Mouse (Mus musculus) embryonic facial prominence, embryonic 14.5 days (tissue): ENCODE measurements around the gene Cacng1. TPM values are rescaled to one million over a fixed set of nuclear protein-coding genes. Genes with fewer than 3 reads are reported as not detected.

Experiments
- ATAC-seq: fragments of 200-750 bp; cut with Nextera tagmentation; 2 replicates; pipeline ENCODE4 v1.8.0; 2017; ENCODE audit warnings: low read depth, moderate number of reproducible peaks, moderate TSS enrichment
- DNase-seq: peaks from one replicate; pipeline ENCODE4 v3.0.0-alpha.2; 2015; ENCODE audit warnings: low spot score
- H3K27ac ChIP-seq: fragments of 300-500 bp; sonication (generic); replicated peaks from 2 replicates; pipeline ENCODE4 v1.5.1; 2014; ENCODE audit warnings: low read depth, mild to moderate bottlenecking, low read length, moderate library complexity
- H3K27me3 ChIP-seq: fragments of 300-500 bp; sonication (generic); replicated peaks from 2 replicates; pipeline ENCODE4 v1.6.1; 2014; ENCODE audit warnings: low read length; ENCODE audit not compliant: control insufficient read depth, insufficient read depth
- H3K36me3 ChIP-seq: fragments of 300-500 bp; sonication (generic); 2 replicates; pipeline ENCODE4 v1.6.1; 2014; ENCODE audit warnings: low read length, mixed read lengths; ENCODE audit not compliant: control insufficient read depth, insufficient read depth
- H3K4me1 ChIP-seq: fragments of 300-500 bp; sonication (generic); 2 replicates; pipeline ENCODE4 v1.6.1; 2014; ENCODE audit warnings: antibody characterized with exemption, low read length; ENCODE audit not compliant: control insufficient read depth, insufficient read depth
- H3K4me2 ChIP-seq: fragments of 300-500 bp; sonication (generic); 2 replicates; pipeline ENCODE4 v1.6.1; 2014; ENCODE audit warnings: low read depth, mild to moderate bottlenecking, low read length, moderate library complexity, mixed read lengths
- H3K4me3 ChIP-seq: fragments of 300-500 bp; sonication (generic); 2 replicates; pipeline ENCODE4 v1.5.1; 2014; ENCODE audit warnings: low read depth, mild to moderate bottlenecking, low read length
- H3K9ac ChIP-seq: fragments of 300-500 bp; sonication (generic); 2 replicates; pipeline ENCODE4 v1.6.1; 2014; ENCODE audit warnings: low read depth, mild to moderate bottlenecking, low read length, moderate library complexity, mixed read lengths
- H3K9me3 ChIP-seq: fragments of 300-500 bp; sonication (generic); 2 replicates; pipeline ENCODE4 v1.6.1; 2016; ENCODE audit warnings: low read length; ENCODE audit not compliant: control insufficient read depth
- WGBS: fragments of 180-500 bp; shearing (Covaris S2); extraction: QIAGEN DNeasy Blood & Tissue Kit; methylation state at CpG from one replicate; pipeline ENCODE4 v1.1.7; 2014; 5-methylcytosine and 5-hydroxymethylcytosine counted together
- polyA plus RNA-seq: library from polyadenylated mRNA; unstranded; fragments of >200 nt; fragmentation: Nextera tagmentation; extraction: Ambion mirVana; gene quantifications from 2 replicates; pipeline ENCODE4 v1.2.1, GENCODE M21; 2014

The Cacng1 gene
- polyA plus RNA-seq = 23.5 and 41.8 TPM in 2 replicates

DNA sequence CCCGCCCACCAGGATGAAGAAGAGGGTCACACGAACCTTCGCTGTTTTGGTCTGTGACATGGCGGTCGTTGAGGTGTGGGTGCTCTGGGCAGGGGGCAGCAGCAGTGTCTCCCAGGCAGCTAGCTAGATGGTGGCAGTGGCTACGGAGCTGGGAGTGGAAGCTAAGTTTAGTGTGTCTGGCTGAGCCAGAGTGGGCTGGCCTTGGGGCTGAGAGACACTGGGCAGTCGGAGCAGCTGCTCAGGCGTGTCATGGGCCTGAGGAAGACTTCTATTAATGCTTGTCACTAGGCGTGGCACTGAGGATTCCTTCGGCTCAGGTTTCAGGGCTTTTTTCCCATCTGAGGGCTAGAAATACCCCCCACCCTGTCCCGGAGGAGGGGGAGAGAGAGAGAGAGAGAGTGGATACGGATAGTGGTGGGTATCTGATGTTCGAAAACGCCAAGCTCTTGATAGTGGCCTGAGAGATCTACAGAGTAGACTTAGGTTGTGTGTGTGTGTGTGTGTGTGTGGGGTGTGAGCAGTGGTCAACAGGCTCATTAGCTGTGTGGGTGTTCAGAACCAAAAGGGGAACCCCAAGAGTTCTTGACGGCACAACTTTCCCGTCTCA is at the start of gene Cacng1:
Cacng1 (minus strand) TSS at position 191 of the 607 bp plus-strand sequence.
- H3K9me3 ChIP-seq = peaks cover 5% of the 10 kb centered on the region; the same call in 1 of the 2 replicates
- H3K4me3 ChIP-seq = no peak within 1 kb of the TSS
- H3K4me1 ChIP-seq = no peaks in the 10 kb centered on the region
- peak; percentile 78 for ATAC-seq
- peak; percentile 68 for DNase-seq
- H3K9ac ChIP-seq = no peak within 1 kb of the TSS
- no peaks in the 10 kb centered on the region for H3K36me3 ChIP-seq
- H3K4me2 ChIP-seq = no peak within 1 kb of the TSS
- H3K27ac ChIP-seq = no peak within 1 kb of the TSS
- H3K27me3 ChIP-seq = no peaks in the 10 kb centered on the region
- 76% methylated on average over 16 of the region's 16 CpGs for WGBS

DNA sequence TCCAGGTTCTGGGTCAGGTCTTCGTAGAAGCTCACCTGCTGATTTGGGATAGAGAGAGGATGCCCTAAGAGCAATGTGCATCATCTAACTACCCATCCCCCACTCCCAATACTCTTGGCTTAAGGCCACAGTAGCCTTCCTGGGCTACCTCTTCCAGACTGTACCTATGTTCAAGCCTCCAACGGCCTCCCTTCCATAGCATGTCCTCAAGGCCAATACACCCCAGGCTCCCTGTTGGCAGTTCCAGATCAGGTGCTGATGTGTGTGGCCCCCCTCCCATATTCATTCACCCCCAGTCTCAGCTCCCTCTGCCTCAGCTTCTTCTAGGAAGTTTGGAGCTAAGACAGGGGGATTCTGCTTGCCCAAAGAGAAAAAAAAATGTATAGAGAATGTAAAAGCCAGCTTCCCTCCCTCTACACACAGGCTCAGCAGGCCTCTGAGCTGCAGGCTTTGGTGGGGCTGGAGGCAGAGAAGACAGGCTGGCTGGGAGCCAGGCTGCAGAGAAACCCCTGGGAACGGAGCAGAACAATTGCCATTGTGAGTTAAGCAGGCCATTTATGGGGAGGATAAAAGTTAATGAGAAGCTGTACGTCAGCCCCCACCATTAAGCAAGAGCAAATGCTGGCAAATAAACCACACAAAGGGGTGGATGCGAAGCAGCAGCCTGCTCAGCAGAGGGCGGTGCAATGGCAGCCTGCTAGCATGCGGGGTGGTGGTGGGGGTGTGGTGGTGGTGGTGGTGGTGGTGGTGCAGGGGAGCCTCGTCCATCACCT is 46.6 kb upstream of the Cacng1 start:
- H3K9ac ChIP-seq = no peak overlapping the region
- H3K9me3 ChIP-seq = no peaks in the 10 kb centered on the region
- DNase-seq = peak; percentile 91
- 34% methylated on average over 6 of the region's 8 CpGs for WGBS
- peak; percentile 90 for ATAC-seq
- no peak overlapping the region for H3K4me3 ChIP-seq
- H3K27ac ChIP-seq = 0 out of 2 replicates have a peak overlapping the region, but pooled peaks have one; percentile 33
- H3K27me3 ChIP-seq = no peaks in the 10 kb centered on the region
- H3K4me2 ChIP-seq = no peak overlapping the region
- H3K36me3 ChIP-seq = no peaks in the 10 kb centered on the region
- peaks cover 4% of the 10 kb centered on the region; the same call in 1 of the 2 replicates for H3K4me1 ChIP-seq

DNA sequence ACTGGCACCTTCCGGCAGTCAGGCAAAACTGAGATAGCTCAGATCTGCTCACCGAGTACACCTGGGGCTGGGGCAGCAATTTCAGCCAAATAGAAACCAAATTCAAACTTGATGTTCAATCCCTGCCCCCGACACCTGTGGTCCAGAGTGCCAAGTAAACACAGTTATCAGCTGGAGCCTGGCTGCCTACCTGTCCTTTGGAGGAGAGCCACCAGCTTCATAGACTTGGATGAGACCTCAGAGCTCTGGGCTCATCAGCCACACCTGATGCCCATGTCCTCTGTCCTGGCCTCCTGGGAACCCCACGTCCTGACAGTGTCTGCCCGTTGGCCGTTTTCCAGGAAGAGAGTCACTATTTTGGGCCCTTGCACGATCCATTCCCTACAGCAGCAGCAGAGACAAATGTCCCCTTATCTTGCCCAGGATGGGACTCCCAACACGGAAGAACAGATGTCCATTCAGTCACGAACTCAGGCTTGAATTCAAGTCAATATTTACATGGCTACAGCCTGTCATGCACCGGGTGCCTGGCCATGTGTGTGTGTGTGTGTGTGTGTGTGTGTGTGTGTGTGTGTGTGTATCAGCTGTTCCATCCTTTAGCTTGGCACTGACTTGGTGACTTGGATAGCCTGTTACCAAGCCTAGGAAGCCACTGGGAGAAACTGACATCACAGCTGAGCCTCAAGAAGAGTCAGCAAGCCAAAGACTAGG is 45.6 kb upstream of the Cacng1 start:
- WGBS = 72% methylated on average over 10 of the region's 10 CpGs
- Histone ChIP-seq H3K27ac (no peak overlapping the region), H3K4me2 (no peak overlapping the region), H3K4me3 (no peak overlapping the region), H3K4me1 (peaks cover 4% of the 10 kb centered on the region; the same call in 1 of the 2 replicates), H3K9ac (no peak overlapping the region), H3K36me3 (no peaks in the 10 kb centered on the region), H3K27me3 (no peaks in the 10 kb centered on the region), H3K9me3 (no peaks in the 10 kb centered on the region)
- no peak for DNase-seq
- no peak for ATAC-seq

DNA sequence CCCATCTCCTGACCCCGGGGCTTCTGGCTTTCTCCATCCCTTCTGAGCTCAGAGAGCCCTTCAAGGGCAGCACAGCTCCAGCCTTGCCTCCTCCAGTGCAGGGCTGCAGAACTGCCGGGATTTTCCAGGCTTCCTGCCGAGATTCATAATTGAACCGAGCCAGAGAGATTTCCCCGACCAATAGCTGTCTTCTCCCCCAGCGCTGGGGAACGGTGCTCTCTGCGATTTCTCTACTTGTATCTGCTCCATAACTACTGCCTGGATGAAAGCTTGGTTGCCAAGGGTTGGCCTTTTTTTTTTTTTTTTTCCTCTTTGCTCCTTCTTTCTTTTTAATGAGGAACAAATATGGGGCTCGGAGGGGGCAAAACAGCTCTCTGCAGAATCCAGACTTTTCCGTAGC is 43.7 kb upstream of the Cacng1 start:
- Histone ChIP-seq H3K27ac (no peak overlapping the region), H3K4me2 (no peak overlapping the region), H3K4me3 (no peak overlapping the region), H3K4me1 (peaks cover 4% of the 10 kb centered on the region; the same call in 1 of the 2 replicates), H3K9me3 (no peaks in the 10 kb centered on the region), H3K27me3 (no peaks in the 10 kb centered on the region), H3K36me3 (no peaks in the 10 kb centered on the region), H3K9ac (no peak overlapping the region)
- 41% methylated on average over 10 of the region's 10 CpGs for WGBS
- peak; percentile 56 for DNase-seq
- no peak for ATAC-seq

DNA sequence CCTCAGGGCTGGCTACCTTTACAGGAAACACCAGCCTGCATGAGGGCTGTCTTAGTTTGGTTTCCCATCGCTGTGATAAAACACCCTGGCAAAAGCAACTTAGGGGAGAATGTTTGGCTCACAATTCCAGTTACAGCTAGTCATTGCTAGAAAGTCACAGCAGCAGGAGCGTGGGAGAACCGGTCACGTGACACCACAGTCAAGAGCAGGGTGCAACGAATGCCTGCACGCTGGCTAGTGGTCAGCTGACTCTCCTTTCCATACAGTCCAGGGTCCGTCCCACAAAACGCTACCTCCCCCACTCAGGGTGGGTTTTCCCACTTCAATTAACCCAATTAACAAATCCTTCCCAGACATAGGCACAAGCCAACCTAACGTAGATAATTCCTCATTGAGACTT is 43.2 kb upstream of the Cacng1 start:
- no peak for DNase-seq
- no peak overlapping the region for H3K4me2 ChIP-seq
- no peaks in the 10 kb centered on the region for H3K27me3 ChIP-seq
- H3K4me3 ChIP-seq = no peak overlapping the region
- no peak overlapping the region for H3K9ac ChIP-seq
- WGBS = 71% methylated on average over 9 of the region's 9 CpGs
- H3K27ac ChIP-seq = no peak overlapping the region
- H3K9me3 ChIP-seq = no peaks in the 10 kb centered on the region
- H3K4me1 ChIP-seq = peaks cover 4% of the 10 kb centered on the region; the same call in 1 of the 2 replicates
- ATAC-seq = no peak
- H3K36me3 ChIP-seq = no peaks in the 10 kb centered on the region

DNA sequence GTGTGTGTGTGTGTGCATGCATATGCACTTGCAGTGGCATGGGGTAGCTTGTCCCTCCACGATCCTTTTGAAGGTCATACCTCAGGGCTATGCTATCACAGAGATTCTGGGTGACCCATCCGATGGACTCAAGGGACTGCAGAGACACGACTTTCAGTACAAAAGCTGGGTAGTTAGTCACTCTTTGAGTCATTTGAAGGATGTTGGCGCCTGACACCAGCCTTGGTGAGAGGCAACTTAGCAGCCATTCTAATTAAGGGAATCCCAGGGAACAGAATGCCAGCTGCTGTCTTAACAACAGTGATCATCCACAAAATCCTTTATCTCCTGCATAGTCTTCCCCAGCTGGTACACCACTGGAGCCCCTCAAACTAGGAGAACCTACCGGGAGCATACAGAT is 32.8 kb upstream of the Cacng1 start:
- Histone ChIP-seq H3K9me3 (no peaks in the 10 kb centered on the region), H3K27ac (no peak overlapping the region), H3K9ac (no peak overlapping the region), H3K36me3 (no peaks in the 10 kb centered on the region), H3K4me2 (no peak overlapping the region), H3K4me3 (no peak overlapping the region), H3K27me3 (no peaks in the 10 kb centered on the region), H3K4me1 (no peaks in the 10 kb centered on the region)
- ATAC-seq (no peak), DNase-seq (no peak)
- WGBS = 87% methylated on average over 5 of the region's 5 CpGs

DNA sequence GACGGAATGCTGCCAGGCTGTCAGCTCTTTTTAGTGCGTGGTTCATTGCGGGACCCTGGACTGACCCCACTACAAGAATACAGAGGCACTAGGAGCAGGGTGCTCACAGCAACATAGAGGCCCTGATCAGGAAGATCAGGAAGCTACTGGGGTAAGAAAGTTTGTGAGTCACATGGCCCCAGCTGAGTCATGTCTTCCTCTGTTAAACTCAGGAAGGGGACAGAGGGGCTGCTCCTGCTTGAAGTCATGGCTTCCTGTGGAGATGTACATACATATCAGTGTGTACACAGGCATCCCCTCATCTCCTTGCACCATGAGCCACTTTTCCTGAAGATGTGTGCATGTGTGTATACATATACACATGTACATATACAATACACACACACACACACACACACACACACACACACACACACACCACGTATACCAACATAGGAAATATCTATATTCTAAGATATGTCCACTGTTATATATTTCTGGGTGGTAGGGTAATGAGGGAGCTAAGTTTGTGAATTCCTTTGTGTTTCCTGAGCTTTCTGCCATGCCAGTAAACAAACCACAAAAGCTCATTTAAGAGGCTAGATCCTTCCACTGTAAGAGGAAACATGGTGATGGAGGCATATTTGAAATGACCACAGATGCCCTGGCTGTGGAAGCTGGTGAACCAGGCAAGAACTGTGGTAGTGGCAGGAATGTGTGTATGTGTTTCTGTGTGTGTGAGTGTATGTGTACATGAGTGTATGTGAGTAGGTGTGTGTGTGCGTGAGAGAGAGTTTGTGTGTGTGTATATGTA is 32.1 kb upstream of the Cacng1 start:
- H3K4me1 ChIP-seq = no peaks in the 10 kb centered on the region
- ATAC-seq (no peak), DNase-seq (no peak)
- H3K9me3 ChIP-seq = no peaks in the 10 kb centered on the region
- WGBS = 83% methylated on average over 5 of the region's 5 CpGs
- H3K27ac ChIP-seq = no peak overlapping the region
- H3K4me3 ChIP-seq = no peak overlapping the region
- H3K27me3 ChIP-seq = no peaks in the 10 kb centered on the region
- no peak overlapping the region for H3K9ac ChIP-seq
- H3K4me2 ChIP-seq = no peak overlapping the region
- H3K36me3 ChIP-seq = no peaks in the 10 kb centered on the region

DNA sequence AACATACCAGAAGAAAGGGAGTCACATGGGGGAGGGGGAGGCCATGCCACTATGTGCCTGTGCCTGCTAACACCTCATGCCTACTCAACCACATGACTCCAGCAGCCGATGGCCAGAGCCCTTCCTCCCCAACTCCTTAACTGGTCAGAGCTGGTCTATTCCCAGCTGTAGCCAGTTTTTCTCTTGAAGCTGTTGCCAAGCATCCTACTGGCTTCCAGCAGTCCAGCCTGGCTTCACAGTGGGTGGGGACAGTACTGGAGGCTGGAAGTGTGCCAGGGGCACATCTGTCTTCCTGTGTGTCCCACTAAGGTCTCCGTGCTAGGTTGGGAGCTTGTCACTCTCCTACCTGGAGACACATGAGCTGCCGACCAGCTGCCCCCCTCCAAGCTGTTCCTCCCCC is 26.8 kb upstream of the Cacng1 start:
- Histone ChIP-seq H3K9me3 (no peaks in the 10 kb centered on the region), H3K4me1 (no peaks in the 10 kb centered on the region), H3K4me2 (no peak overlapping the region), H3K4me3 (no peak overlapping the region), H3K27me3 (no peaks in the 10 kb centered on the region), H3K9ac (no peak overlapping the region), H3K27ac (no peak overlapping the region), H3K36me3 (no peaks in the 10 kb centered on the region)
- ATAC-seq = peak; percentile 28
- WGBS = 32% methylated on average over 2 of the region's 3 CpGs
- DNase-seq = peak; percentile 19
